Mouse (Mus musculus) midbrain, postnatal 0 days (tissue): ENCODE data around the gene Rasgef1b. TPM values are rescaled to one million over a fixed set of nuclear protein-coding genes. Genes with fewer than 3 reads are reported as not detected.

Experiments
- ATAC-seq: fragments of 200-750 bp; cut with Nextera tagmentation; 2 replicates; pipeline ENCODE4 v1.8.0; 2017; ENCODE audit warnings: moderate number of reproducible peaks, mild to moderate bottlenecking, moderate TSS enrichment, moderate library complexity; ENCODE audit not compliant: low FRiP score
- DNase-seq: peaks from one replicate; pipeline ENCODE4 v3.0.0-alpha.2; 2015; ENCODE audit warnings: low spot score
- H3K27ac ChIP-seq: fragments of 300-500 bp; sonication (generic); 2 replicates; pipeline ENCODE4 v1.5.1; 2014; ENCODE audit warnings: low read depth, mild to moderate bottlenecking, low read length, mixed read lengths
- H3K27me3 ChIP-seq: fragments of 300-500 bp; sonication (generic); 2 replicates; pipeline ENCODE4 v1.6.1; 2014; ENCODE audit warnings: low read length, control low read depth, mixed read lengths; ENCODE audit not compliant: insufficient read depth
- H3K36me3 ChIP-seq: fragments of 300-500 bp; sonication (generic); 2 replicates; pipeline ENCODE4 v1.6.1; 2014; ENCODE audit warnings: low read length, control low read depth, mixed read lengths; ENCODE audit not compliant: insufficient read depth
- H3K4me1 ChIP-seq: fragments of 300-500 bp; sonication (generic); 2 replicates; pipeline ENCODE4 v1.6.1; 2014; ENCODE audit warnings: mild to moderate bottlenecking, control low read depth, antibody characterized with exemption, low read length, mixed read lengths; ENCODE audit not compliant: insufficient read depth
- H3K4me2 ChIP-seq: fragments of 300-500 bp; sonication (generic); 2 replicates; pipeline ENCODE4 v1.6.1; 2014; ENCODE audit warnings: low read depth, mild to moderate bottlenecking, low read length, mixed read lengths; ENCODE audit not compliant: poor library complexity, severe bottlenecking
- H3K4me3 ChIP-seq: fragments of 300-500 bp; sonication (generic); 2 replicates; pipeline ENCODE4 v1.5.1; 2014; ENCODE audit warnings: low read depth, mild to moderate bottlenecking, low read length, moderate library complexity
- H3K9ac ChIP-seq: fragments of 300-500 bp; sonication (generic); replicated peaks from 2 replicates; pipeline ENCODE4 v1.6.1; 2014; ENCODE audit warnings: mild to moderate bottlenecking, low read length, moderate library complexity, mixed read lengths; ENCODE audit not compliant: poor library complexity, severe bottlenecking
- H3K9me3 ChIP-seq: fragments of 300-500 bp; sonication (generic); 2 replicates; pipeline ENCODE4 v1.6.1; 2016; ENCODE audit warnings: low read length, control low read depth
- CTCF ChIP-seq: IDR thresholded peaks from 2 replicates; pipeline ENCODE4 v1.5.1; 2016; ENCODE audit warnings: antibody characterized with exemption, mild to moderate bottlenecking
- WGBS: fragments of 180-500 bp; shearing (Covaris S2); extraction: QIAGEN DNeasy Blood & Tissue Kit; methylation state at CpG from one replicate; pipeline ENCODE4 v1.1.7; 2014; 5-methylcytosine and 5-hydroxymethylcytosine counted together
- polyA plus RNA-seq: library from polyadenylated mRNA; unstranded; fragments of >200 nt; fragmentation: Nextera tagmentation; extraction: Ambion mirVana; gene quantifications from 2 replicates; pipeline ENCODE4 v1.2.1, GENCODE M21; 2015
- total RNA-seq: library from RNA; depleted of rRNA; stranded (reverse); fragments of >200 nt; gene quantifications from 2 replicates; pipeline ENCODE4 v1.2.3, GENCODE M21; 2014

Rasgef1b gene
- total and polyA plus RNA-seq, 2 experiments from 2014 or later: 36.0 to 44.6 TPM

DNA sequence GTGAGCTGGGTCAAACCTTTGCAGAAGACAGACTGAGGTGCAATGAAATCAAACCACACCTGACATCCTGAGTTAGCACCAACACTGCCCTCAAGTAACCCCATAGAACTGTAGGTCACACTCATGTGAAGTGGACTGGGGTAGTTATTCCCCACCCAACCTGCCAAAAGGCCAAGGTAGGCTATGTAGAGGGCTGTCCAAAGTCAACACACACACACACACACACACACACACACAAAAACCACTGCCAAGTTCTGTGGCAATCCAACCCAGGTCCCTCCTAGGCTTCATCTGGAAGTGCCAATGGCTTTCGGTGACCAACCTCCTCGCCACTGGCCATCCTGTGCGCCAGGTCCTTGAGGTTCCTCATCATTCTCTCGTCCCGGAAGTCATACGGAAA, 488.4 kb downstream of the Rasgef1b start:
- Histone ChIP-seq H3K4me3 (no peak overlapping the region), H3K4me2 (no peak overlapping the region), H3K27ac (no peak overlapping the region), H3K9ac (no peak overlapping the region), H3K4me1 (no peaks in the 10 kb centered on the region), H3K27me3 (no peaks in the 10 kb centered on the region), H3K9me3 (no peaks in the 10 kb centered on the region), H3K36me3 (peaks cover 8% of the 10 kb centered on the region)
- DNase-seq (no peak), ATAC-seq (no peak)
- TF ChIP-seq CTCF: no peak
- WGBS: 91% methylated on average over 6 of the region's 6 CpGs

DNA sequence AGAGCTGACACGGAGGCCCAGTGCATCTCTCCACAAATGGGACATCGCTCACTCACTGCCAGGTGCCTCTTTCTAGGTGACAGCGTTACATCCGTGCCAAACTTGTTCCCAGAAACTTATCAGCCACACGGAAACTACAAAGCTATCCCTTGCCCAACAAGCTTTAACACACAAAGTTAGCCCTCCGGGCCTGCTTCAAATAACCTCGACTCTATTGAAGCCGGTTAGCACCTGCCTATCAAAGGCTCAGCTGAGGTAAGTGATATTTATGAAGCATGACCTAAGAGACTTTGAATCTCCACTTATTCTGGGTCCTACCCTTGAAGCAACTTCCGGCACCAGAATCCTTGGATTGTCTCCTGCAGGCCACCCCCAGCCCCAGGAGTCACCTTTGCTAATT, 489.2 kb downstream of the Rasgef1b start:
- no peaks in the 10 kb centered on the region for H3K4me1 ChIP-seq
- 84% methylated on average over 9 of the region's 9 CpGs for WGBS
- H3K9me3 ChIP-seq: no peaks in the 10 kb centered on the region
- no peak for TF ChIP-seq CTCF
- DNase-seq (no peak), ATAC-seq (no peak)
- H3K27ac ChIP-seq: no peak overlapping the region
- H3K36me3 ChIP-seq: peaks cover 8% of the 10 kb centered on the region
- H3K9ac ChIP-seq: no peak overlapping the region
- no peak overlapping the region for H3K4me3 ChIP-seq
- no peaks in the 10 kb centered on the region for H3K27me3 ChIP-seq
- no peak overlapping the region for H3K4me2 ChIP-seq

DNA sequence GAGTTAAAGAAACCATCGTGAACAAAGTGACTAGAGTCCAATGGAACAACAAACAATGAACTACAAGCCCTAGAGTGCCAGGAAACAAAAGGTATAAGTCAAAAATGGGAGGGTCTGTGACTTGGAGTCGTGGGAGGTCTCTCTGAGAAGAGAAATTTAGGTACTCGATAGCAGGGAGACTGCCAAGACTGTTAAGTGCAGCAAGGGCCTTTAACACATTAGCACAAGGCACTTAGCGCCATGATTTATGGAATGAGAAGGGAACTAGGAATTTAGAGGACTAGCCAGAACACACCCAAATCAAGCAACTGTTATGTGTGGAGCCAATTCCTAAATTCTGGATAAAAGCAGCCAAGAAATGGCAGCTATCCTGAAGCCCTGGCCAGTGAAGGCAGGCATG, 490.7 kb downstream of the Rasgef1b start:
- Histone ChIP-seq H3K4me1 (no peaks in the 10 kb centered on the region), H3K36me3 (peaks cover 8% of the 10 kb centered on the region), H3K9ac (no peak overlapping the region), H3K27me3 (no peaks in the 10 kb centered on the region), H3K4me3 (no peak overlapping the region), H3K9me3 (no peaks in the 10 kb centered on the region), H3K4me2 (no peak overlapping the region), H3K27ac (no peak overlapping the region)
- no peak for TF ChIP-seq CTCF
- ATAC-seq (no peak), DNase-seq (no peak)
- WGBS: 88% methylated on average over 4 of the region's 4 CpGs

DNA sequence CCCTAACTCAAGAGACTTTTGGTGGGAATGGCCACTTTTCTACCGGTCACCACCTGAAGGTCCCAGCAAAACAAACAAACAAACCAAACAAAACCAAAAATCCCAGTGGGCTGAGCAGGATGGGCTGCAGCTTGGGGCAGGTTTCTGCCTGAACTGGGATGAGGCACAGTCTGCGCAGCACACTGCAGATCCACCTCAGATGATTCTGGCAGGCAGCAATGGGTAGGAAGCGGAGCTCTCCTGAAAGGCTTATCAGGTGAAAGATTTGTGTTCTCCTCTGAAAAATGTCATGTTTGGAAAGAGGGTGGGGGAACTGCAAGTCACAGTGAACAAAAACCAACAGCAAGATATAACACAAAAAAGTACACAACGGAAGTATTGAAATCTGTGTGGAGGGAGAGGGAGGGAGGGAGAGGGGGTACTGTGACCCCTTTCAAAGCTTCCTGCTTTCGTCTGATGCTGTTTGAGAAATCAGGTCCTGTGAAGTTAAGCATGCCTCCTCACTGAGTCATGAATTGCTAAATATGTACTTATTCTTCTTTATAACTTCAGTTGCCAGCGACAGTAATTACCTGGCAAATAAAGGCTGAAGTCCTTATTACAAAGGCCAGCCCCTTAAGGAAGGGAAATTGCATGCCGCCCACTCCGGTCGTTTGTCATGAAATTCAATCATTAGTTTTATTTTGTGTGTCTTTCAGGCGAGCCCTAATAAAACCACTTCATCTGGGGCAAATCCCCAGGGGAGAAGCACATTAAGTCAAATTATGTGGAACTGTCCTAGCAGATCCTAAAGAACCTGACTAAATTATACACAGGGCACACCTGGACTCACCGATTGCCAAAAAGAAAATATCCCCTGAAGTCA, 491.7 kb downstream of the Rasgef1b start:
- DNase-seq (no peak), ATAC-seq (no peak)
- Histone ChIP-seq H3K9me3 (no peaks in the 10 kb centered on the region), H3K4me1 (no peaks in the 10 kb centered on the region), H3K36me3 (peaks cover 15% of the 10 kb centered on the region), H3K27me3 (no peaks in the 10 kb centered on the region), H3K27ac (no peak overlapping the region), H3K4me2 (no peak overlapping the region), H3K4me3 (no peak overlapping the region), H3K9ac (no peak overlapping the region)
- TF ChIP-seq CTCF: no peak
- WGBS: 82% methylated on average over 11 of the region's 11 CpGs

DNA sequence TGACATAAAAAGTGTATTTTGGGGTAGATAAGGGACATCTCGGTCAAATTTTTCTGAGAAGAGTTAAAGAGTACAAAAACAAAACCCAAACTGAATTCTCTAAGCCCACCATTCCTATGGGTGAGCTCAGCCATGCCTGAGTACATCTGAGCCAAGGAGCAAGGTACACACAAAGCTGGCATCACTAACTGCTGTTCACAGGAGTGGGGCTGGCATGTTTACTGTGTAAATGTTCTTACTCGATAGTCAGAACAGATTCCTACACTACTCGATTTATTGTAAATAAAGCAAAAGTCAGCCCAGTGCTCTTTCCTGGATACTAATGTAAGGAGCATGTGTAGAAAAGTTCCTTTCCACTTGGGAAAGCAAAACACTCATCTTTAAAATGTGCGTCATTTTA, 492.4 kb downstream of the Rasgef1b start:
- H3K27me3 ChIP-seq: no peaks in the 10 kb centered on the region
- no peak overlapping the region for H3K9ac ChIP-seq
- no peak for DNase-seq
- no peak for ATAC-seq
- no peaks in the 10 kb centered on the region for H3K4me1 ChIP-seq
- no peak for TF ChIP-seq CTCF
- no peaks in the 10 kb centered on the region for H3K9me3 ChIP-seq
- WGBS: 89% methylated on average over 4 of the region's 4 CpGs
- H3K36me3 ChIP-seq: peaks cover 20% of the 10 kb centered on the region
- H3K4me3 ChIP-seq: no peak overlapping the region
- H3K4me2 ChIP-seq: no peak overlapping the region
- no peak overlapping the region for H3K27ac ChIP-seq

DNA sequence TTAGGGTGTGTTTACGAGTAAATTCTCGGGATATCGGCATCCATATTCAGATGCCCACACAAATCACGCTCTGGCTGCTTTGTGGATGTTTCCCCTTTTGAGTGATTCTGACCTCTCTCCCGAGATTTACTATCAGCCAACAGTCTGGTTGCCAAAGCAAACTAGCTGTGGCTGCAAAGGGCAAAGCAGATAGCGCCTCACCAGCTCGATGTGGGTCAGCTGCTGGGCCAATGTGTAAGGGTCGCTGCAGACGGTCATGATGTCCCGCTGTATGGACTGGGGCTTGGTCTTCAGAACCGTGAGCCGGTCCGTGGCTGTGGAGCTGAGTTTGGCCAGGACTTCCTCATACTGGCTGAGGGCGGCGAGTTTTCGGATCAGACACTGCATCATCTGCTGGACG, 494.6 kb downstream of the Rasgef1b start:
- Histone ChIP-seq H3K9me3 (no peaks in the 10 kb centered on the region), H3K4me2 (no peak overlapping the region), H3K27ac (no peak overlapping the region), H3K9ac (no peak overlapping the region), H3K4me3 (no peak overlapping the region), H3K27me3 (no peaks in the 10 kb centered on the region), H3K4me1 (no peaks in the 10 kb centered on the region), H3K36me3 (peaks cover 20% of the 10 kb centered on the region)
- DNase-seq: no peak
- 96% methylated on average over 17 of the region's 17 CpGs for WGBS
- TF ChIP-seq CTCF: no peak
- no peak for ATAC-seq
